ENCODE assay signal across 20 mouse cellular contexts in genomic region chr11:63991958-63992357, GRCm38 (mm10).
DNase-seq lines count a peak whose midpoint lies in the region; ATAC-seq lines count a peak whose summit lies in the region.
"Had no signal": no experiment of that assay in that cellular context is flagged by ENCODE, and none has a peak within 500 bp of the region (broad histone marks: within the 10 kb centered on the region; RNA-seq: fewer than 3 reads in every experiment).

No protein-coding gene starts in this region.

- H3K4me2 ChIP-seq in kidney, embryonic 14.5 days (replicated peaks; ENCODE audit: low read depth, low read length): no peak overlapping the region
- H3K4me2 ChIP-seq in heart, embryonic 11.5 days: no peak overlapping the region
- no peak overlapping the region for H3K4me2 ChIP-seq in liver, embryonic 11.5 days
- H3K4me2 ChIP-seq: hindbrain, embryonic 15.5 days; lung, embryonic 14.5 days; midbrain, embryonic 11.5 days had no signal

- no peaks in the 10 kb centered on the region for H3K36me3 ChIP-seq in kidney, embryonic 14.5 days (ENCODE audit: control insufficient read depth, insufficient read depth, low read length)
- no peaks in the 10 kb centered on the region for H3K36me3 ChIP-seq in heart, embryonic 11.5 days (ENCODE audit: control insufficient read depth, insufficient read depth, low read length)
- H3K36me3 ChIP-seq in liver, embryonic 11.5 days (ENCODE audit: control insufficient read depth, insufficient read depth, low read length): no peaks in the 10 kb centered on the region
- H3K36me3 ChIP-seq: hindbrain, embryonic 15.5 days had no signal

- intact Hi-C loops in heart, postnatal 25 days (cut with DNase I): no loop called here

- 75% methylated on average over 8 of the region's 8 CpGs for WGBS in kidney, embryonic 14.5 days
- WGBS in heart, embryonic 11.5 days (ENCODE audit: insufficient replicate concordance): 78% methylated on average over 8 of the region's 8 CpGs
- 83% methylated on average over 8 of the region's 8 CpGs for WGBS in liver, embryonic 11.5 days

- peaks cover 6% of the 10 kb centered on the region; the same call in 1 of the 2 replicates for H3K4me1 ChIP-seq in kidney, embryonic 14.5 days (ENCODE audit: control insufficient read depth, insufficient read depth, low read length)
- peaks cover 6% of the 10 kb centered on the region for H3K4me1 ChIP-seq in heart, embryonic 11.5 days (ENCODE audit: control insufficient read depth, insufficient read depth, low read length)
- H3K4me1 ChIP-seq in liver, embryonic 11.5 days (replicated peaks; ENCODE audit: control insufficient read depth, insufficient read depth, low read length): peaks cover 7% of the 10 kb centered on the region; the same call in 1 of the 2 replicates

- no peaks in the 10 kb centered on the region for H3K27me3 ChIP-seq in kidney, embryonic 14.5 days (ENCODE audit: control insufficient read depth, insufficient read depth, low read length)
- H3K27me3 ChIP-seq in heart, embryonic 11.5 days (ENCODE audit: control insufficient read depth, insufficient read depth, low read length): no peaks in the 10 kb centered on the region
- H3K27me3 ChIP-seq in liver, embryonic 11.5 days (replicated peaks; ENCODE audit: control insufficient read depth, insufficient read depth, low read length): no peaks in the 10 kb centered on the region
- H3K27me3 ChIP-seq: hindbrain, embryonic 15.5 days had no signal

- no peak overlapping the region for H3K9ac ChIP-seq in kidney, embryonic 14.5 days (ENCODE audit: low read depth, low read length)
- H3K9ac ChIP-seq in heart, embryonic 11.5 days (ENCODE audit: low read depth, low read length): no peak overlapping the region
- no peak overlapping the region for H3K9ac ChIP-seq in liver, embryonic 11.5 days (ENCODE audit: low read depth, low read length)
- H3K9ac ChIP-seq: hindbrain, embryonic 15.5 days; lung, embryonic 14.5 days had no signal

- DNase-seq in heart, adult 11 months: peak; percentile 78
- DNase-seq in heart, postnatal 25 days (ENCODE audit: low spot score): no peak
- DNase-seq in cerebellum, adult 9-10 months: peak; percentile 27
- DNase-seq in naive thymus-derived CD4-positive, alpha-beta T cell, adult 2 months (ENCODE audit: low read depth): peak; percentile 83
- DNase-seq in thymus, postnatal 25 days: peak; percentile 73
- no peak for DNase-seq in liver, embryonic 11.5 days (ENCODE audit: low spot score)
- DNase-seq: embryo, embryonic 11 days; gastrocnemius, postnatal 10 days; heart, postnatal 14 days; kidney, adult 11 months; kidney, postnatal 10 days; lung, embryonic 14.5 days; lung, postnatal 4 days; right cerebral cortex, adult 18-20 months had no signal

- ATAC-seq in kidney, embryonic 14.5 days (ENCODE audit: low FRiP score, low TSS enrichment): no peak
- no peak for ATAC-seq in heart, embryonic 11.5 days (replicated peaks; ENCODE audit: insufficient number of reproducible peaks, low FRiP score, low TSS enrichment)
- ATAC-seq in liver, embryonic 11.5 days (replicated peaks; ENCODE audit: low FRiP score): no peak

- H3K27ac ChIP-seq in kidney, embryonic 14.5 days (ENCODE audit: low read depth, low read length): no peak overlapping the region
- H3K27ac ChIP-seq in heart, embryonic 11.5 days (ENCODE audit: low read depth, low read length): no peak overlapping the region
- H3K27ac ChIP-seq in liver, embryonic 11.5 days (ENCODE audit: low read depth, low read length): no peak overlapping the region
- H3K27ac ChIP-seq: hindbrain, embryonic 15.5 days; stomach, postnatal 0 days had no signal

- no peak overlapping the region for H3K4me3 ChIP-seq in kidney, embryonic 14.5 days (ENCODE audit: low read length)
- H3K4me3 ChIP-seq in heart, embryonic 11.5 days (ENCODE audit: low read depth, low read length): no peak overlapping the region
- H3K4me3 ChIP-seq in liver, embryonic 11.5 days (ENCODE audit: low read depth, low read length): no peak overlapping the region
- H3K4me3 ChIP-seq: hindbrain, embryonic 15.5 days; myocyte had no signal

- no peaks in the 10 kb centered on the region for H3K9me3 ChIP-seq in kidney, embryonic 14.5 days (ENCODE audit: control insufficient read depth, low read length)
- H3K9me3 ChIP-seq in heart, embryonic 11.5 days (replicated peaks; ENCODE audit: control insufficient read depth, low read length): no peaks in the 10 kb centered on the region
- no peaks in the 10 kb centered on the region for H3K9me3 ChIP-seq in liver, embryonic 11.5 days (ENCODE audit: control insufficient read depth, low read length)
- H3K9me3 ChIP-seq: hindbrain, embryonic 15.5 days had no signal

Comparison
In these comparisons a context has a peak if more than half of its experiments do, and no peak if none do; other contexts are left out.
1. DNase-seq: peak in heart, adult 11 months (single experiment), cerebellum, adult 9-10 months (single experiment), naive thymus-derived CD4-positive, alpha-beta T cell, adult 2 months (single experiment) and thymus, postnatal 25 days (single experiment); none in heart, postnatal 25 days (single experiment) and liver, embryonic 11.5 days (single experiment).